Mouse (Mus musculus) ovary, adult 18-20 months (tissue): Measurements from ENCODE around the gene Gtf3c2.

Experiments used
- DNase-seq: peaks from one replicate; pipeline ENCODE4 v3.0.0; 2022; ENCODE audit warnings: low spot score, mixed read lengths

Gene Gtf3c2

GRCm38 (mm10) chr5:31138968-31139425 is 40.9 kb downstream of the Gtf3c2 start:
- no peak for DNase-seq

DNA sequence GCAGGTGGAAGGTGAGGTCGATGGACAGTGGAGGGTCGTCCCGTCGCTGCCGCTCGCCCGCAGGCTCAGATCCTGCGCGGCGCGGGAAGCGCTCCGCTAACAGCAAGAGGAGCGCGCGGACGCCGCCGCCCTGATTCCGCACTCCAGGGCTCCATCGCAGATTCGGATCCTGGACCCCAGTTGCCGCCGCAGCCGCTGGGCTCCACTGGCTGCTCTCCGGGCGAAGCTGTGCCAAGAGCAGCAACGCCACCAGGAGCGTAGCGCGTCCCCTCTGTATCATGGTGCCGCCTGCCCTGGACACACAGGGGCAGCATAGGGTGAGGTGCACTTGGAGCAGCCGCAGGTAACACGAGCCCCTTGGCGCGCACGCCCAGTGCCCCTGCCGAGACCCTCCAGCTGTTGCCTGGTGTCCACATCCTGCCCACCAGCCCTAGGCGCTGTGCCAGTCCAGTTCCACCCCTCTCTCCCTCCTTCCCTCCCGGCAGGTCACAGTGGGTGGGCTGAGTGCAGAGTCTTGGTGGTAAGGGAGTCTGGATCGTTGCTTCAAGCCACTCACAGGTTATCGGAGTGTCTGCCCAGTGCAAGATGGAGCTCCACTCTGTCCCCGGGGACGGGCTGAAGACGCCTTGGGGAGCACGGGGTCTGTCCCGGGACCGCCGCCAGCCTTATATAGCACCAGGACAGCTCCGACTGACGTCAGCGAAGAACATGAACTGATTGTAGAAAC is 41.5 kb downstream of the Gtf3c2 start, which contains the start of gene Ucn:
Gene Ucn, minus strand, starts transcription at position 589 of the 727 bp plus-strand sequence.
- no peak for DNase-seq

DNA sequence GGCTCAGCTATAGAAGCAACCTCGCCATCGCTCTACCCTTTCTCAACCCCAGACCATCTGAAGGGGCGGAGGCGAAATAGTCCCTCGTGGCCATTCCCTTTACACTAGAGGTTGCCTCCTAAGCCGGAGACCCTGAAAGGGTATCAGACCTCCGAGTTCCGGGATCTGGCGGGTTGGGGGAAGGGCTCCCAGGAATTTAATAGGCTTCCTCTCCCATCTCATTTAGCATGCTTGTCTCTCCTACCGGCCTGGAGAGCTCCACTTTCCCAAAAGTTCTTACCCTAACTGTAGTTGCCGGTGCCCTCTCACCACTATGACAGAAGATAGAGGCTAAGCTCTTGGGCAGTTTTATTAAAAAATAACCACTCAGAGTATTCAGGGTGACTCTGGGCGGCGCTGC is 42.3 kb downstream of the Gtf3c2 start:
- DNase-seq = no peak

- DNase-seq = no peak
These were observed 43.1 kb downstream of the Gtf3c2 start for GRCm38 (mm10) chr5:31136730-31137424.

DNA sequence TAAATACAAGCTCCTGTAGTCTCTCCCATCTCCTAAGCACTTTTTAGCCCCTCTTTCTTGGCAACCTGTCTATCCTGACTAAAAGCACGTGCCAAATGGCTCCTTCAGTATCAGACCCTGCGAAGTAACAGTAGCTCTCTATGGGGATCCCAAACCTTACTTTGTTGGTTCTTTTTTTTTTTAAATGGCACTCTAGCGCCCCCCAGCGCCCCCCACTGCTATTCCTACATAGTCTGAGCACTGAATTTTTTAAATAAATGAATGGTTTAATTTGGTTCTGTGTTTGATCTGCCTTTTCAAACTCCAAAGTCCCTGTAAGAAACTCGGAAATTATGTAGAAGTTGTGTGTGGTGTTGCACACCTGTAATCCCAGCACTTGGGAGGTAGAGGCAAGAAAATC is 53.9 kb downstream of the Gtf3c2 start:
- DNase-seq = no peak

DNA sequence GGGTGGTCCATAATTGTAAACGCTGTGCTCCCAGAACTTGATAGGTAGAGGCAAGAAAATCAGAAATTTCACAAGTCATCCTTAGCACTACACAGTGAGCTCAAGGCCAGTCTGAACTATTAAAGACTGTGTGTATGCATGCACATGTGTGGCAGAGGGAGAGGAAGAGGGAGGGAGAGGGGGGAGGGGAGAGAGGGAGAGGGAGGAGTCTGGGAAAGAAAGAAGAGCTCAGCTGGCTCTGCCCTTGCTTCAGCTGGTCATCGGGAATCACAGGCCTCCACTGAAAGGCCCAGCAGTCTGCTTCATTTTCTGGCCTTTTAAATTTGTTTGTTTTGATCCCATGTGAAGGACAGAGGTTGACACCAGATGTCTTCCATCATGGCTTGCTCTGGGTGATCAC is 56.5 kb downstream of the Gtf3c2 start:
- no peak for DNase-seq

GRCm38 (mm10) chr5:31121111-31121510 is 58.8 kb downstream of the Gtf3c2 start:
- no peak for DNase-seq

DNA sequence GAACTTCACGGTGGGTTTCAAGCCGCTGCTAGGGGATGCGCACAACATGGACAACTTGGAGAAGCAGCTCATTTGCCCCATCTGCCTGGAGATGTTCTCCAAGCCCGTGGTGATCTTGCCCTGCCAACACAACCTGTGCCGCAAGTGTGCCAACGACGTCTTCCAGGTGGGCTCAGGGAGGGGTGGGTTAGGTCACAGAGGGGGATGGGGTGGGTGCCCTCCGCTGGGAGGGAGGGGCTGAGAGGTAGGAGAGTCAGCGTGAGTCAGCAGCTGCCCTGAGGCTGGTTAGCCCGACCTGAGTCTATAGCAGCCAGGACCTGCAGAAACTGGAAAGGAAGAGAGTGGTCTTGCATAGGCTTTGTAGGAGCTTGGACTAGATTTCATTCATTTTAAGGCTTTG is 63.0 kb downstream of the Gtf3c2 start:
- no peak for DNase-seq

GRCm38 (mm10) chr5:31116354-31116753 is 63.6 kb downstream of the Gtf3c2 start, which contains the start of gene Trim54:
Gene Trim54, plus strand, starts transcription at chr5:31116712.
- no peak for DNase-seq

GRCm38 (mm10) chr5:31110781-31111180 is 69.2 kb downstream of the Gtf3c2 start:
- no peak for DNase-seq

GRCm38 (mm10) chr5:31108000-31108490 is 71.9 kb downstream of the Gtf3c2 start, which contains the start of gene Slc30a3:
Gene Slc30a3, minus strand, starts transcription at chr5:31108237.
- no peak for DNase-seq
